14 mouse cellular contexts compared by ENCODE assay signal in the genomic region with DNA sequence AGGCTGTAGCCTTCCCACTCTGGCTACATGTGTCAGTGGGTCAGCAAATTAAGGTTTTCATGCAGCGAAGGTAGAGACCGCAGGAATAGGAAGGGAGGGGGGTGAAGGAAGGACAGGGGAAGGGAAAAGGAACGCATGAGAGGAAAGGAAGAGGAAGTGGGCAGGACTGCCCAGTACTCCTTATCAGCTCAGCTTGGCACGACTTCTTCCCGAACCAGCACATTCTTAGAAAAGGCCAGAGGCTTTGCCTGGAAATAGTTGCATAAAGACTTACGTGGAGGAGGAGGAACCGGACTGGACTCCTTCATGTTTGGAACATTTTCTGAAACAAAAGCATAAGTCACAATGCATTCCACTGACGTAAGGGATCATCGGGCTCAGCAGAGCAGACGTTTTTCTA.
DNase-seq lines count a peak whose midpoint lies in the region; ATAC-seq and TF ChIP-seq lines count a peak whose summit lies in the region.
"Had no signal": no experiment of that assay in that cellular context is flagged by ENCODE, and none has a peak within 500 bp of the region (broad histone marks: within the 10 kb centered on the region; RNA-seq: fewer than 3 reads in every experiment).

No protein-coding gene starts in this region.

- DNase-seq in liver, adult 2 months (ENCODE audit: extremely low read depth, low read depth, low spot score) = peak; percentile 14
- DNase-seq in liver, embryonic 11.5 days (ENCODE audit: low spot score) = no peak
- DNase-seq in liver, embryonic 13.5 days = no peak
- DNase-seq in frontal cortex, postnatal 25 days (ENCODE audit: low spot score in 2 of 2) = no peak
- no peak for DNase-seq in cerebellum, postnatal 10 days
- DNase-seq in cerebellum, adult 11-12 months = no peak
- DNase-seq: spleen, adult 18-20 months; thymus, postnatal 14 days had no signal

- WGBS in liver, adult 2 months = 25% methylated on average over 10 of the region's 10 CpGs
- 53% methylated on average over 10 of the region's 10 CpGs for WGBS in liver, embryonic 11.5 days
- 36% methylated on average over 10 of the region's 10 CpGs for WGBS in liver, embryonic 13.5 days (ENCODE audit: insufficient replicate concordance)

- no peak overlapping the region for H3K4me2 ChIP-seq in liver, embryonic 11.5 days
- H3K4me2 ChIP-seq in liver, embryonic 13.5 days = no peak overlapping the region
- H3K4me2 ChIP-seq: embryonic facial prominence, embryonic 12.5 days; hindbrain, embryonic 14.5 days; midbrain, embryonic 15.5 days; neural tube, embryonic 15.5 days had no signal

- 0 out of 2 replicates have a peak, but pooled peaks cover 2% of the 10 kb centered on the region for H3K36me3 ChIP-seq in liver, adult 2 months (ENCODE audit: control insufficient read depth, insufficient read depth, low read length)
- H3K36me3 ChIP-seq in liver, embryonic 11.5 days (ENCODE audit: control insufficient read depth, insufficient read depth, low read length) = peaks cover 4% of the 10 kb centered on the region; the same call in 1 of the 2 replicates
- peaks cover 12% of the 10 kb centered on the region; the same call in 1 of the 2 replicates for H3K36me3 ChIP-seq in liver, embryonic 13.5 days
- H3K36me3 ChIP-seq: midbrain, embryonic 15.5 days; neural tube, embryonic 15.5 days had no signal

- peaks cover 26% of the 10 kb centered on the region for H3K4me1 ChIP-seq in liver, adult 2 months (ENCODE audit: control insufficient read depth, insufficient read depth, low read length)
- peaks cover 19% of the 10 kb centered on the region for H3K4me1 ChIP-seq in liver, embryonic 11.5 days (replicated peaks; ENCODE audit: control insufficient read depth, insufficient read depth, low read length)
- H3K4me1 ChIP-seq in liver, embryonic 13.5 days (replicated peaks) = peaks cover 30% of the 10 kb centered on the region
- H3K4me1 ChIP-seq: midbrain, embryonic 15.5 days had no signal

- H3K9me3 ChIP-seq in liver, embryonic 11.5 days (ENCODE audit: control insufficient read depth, low read length) = no peaks in the 10 kb centered on the region
- no peaks in the 10 kb centered on the region for H3K9me3 ChIP-seq in liver, embryonic 13.5 days (replicated peaks)
- H3K9me3 ChIP-seq: embryonic facial prominence, embryonic 12.5 days; midbrain, embryonic 15.5 days; neural tube, embryonic 15.5 days had no signal

- TF ChIP-seq CTCF in liver, adult 2 months (IDR thresholded peaks at IDR 0.05; ENCODE audit: low read depth, low read length) = no peak

- H3K27ac ChIP-seq in liver, adult 2 months (replicated peaks; ENCODE audit: insufficient read depth, low read depth, low read length) = peak overlapping the region; percentile 63
- H3K27ac ChIP-seq in liver, embryonic 11.5 days (ENCODE audit: low read depth, low read length) = no peak overlapping the region
- H3K27ac ChIP-seq in liver, embryonic 13.5 days = peak overlapping the region; percentile 15
- H3K27ac ChIP-seq: embryonic facial prominence, embryonic 12.5 days; hindbrain, embryonic 14.5 days; midbrain, embryonic 15.5 days; neural tube, embryonic 15.5 days had no signal

- H3K9ac ChIP-seq in liver, adult 2 months (ENCODE audit: low read depth, low read length) = no peak overlapping the region
- no peak overlapping the region for H3K9ac ChIP-seq in liver, embryonic 11.5 days (ENCODE audit: low read depth, low read length)
- no peak overlapping the region for H3K9ac ChIP-seq in liver, embryonic 13.5 days
- H3K9ac ChIP-seq: embryonic facial prominence, embryonic 12.5 days; hindbrain, embryonic 14.5 days; midbrain, embryonic 15.5 days; neural tube, embryonic 15.5 days had no signal

- no peak overlapping the region for H3K4me3 ChIP-seq in liver, adult 2 months (ENCODE audit: insufficient read depth, low read depth, low read length)
- no peak overlapping the region for H3K4me3 ChIP-seq in liver, embryonic 11.5 days (ENCODE audit: low read depth, low read length)
- no peak overlapping the region for H3K4me3 ChIP-seq in liver, embryonic 13.5 days (replicated peaks)
- H3K4me3 ChIP-seq: embryonic facial prominence, embryonic 12.5 days; midbrain, embryonic 15.5 days; neural tube, embryonic 15.5 days had no signal

- no peak for TF ChIP-seq POLR2A in liver, adult 2 months (IDR thresholded peaks at IDR 0.05; ENCODE audit: extremely low read depth, insufficient read depth, low read length)

- H3K79me2 ChIP-seq in liver, adult 2 months (ENCODE audit: control insufficient read depth, insufficient read depth, low read length) = no peaks in the 10 kb centered on the region

- H3K27me3 ChIP-seq in liver, adult 2 months (ENCODE audit: control insufficient read depth, insufficient read depth, low read length) = no peaks in the 10 kb centered on the region
- no peaks in the 10 kb centered on the region for H3K27me3 ChIP-seq in liver, embryonic 11.5 days (replicated peaks; ENCODE audit: control insufficient read depth, insufficient read depth, low read length)
- H3K27me3 ChIP-seq in liver, embryonic 13.5 days = no peaks in the 10 kb centered on the region
- H3K27me3 ChIP-seq: embryonic facial prominence, embryonic 12.5 days; midbrain, embryonic 15.5 days; neural tube, embryonic 15.5 days had no signal

- no peak for ATAC-seq in liver, embryonic 11.5 days (replicated peaks; ENCODE audit: low FRiP score)
- 0 out of 2 replicates have a peak, but pooled peaks have one; percentile 24 for ATAC-seq in erythroblast, adult 5-6 weeks (replicated peaks; ENCODE audit: low FRiP score, poor library complexity, severe bottlenecking)
- no peak for ATAC-seq in liver, embryonic 13.5 days (ENCODE audit: low read depth)
- peak; percentile 37 for ATAC-seq in megakaryocyte, adult 5-6 weeks (ENCODE audit: poor library complexity, severe bottlenecking)
- ATAC-seq: midbrain, embryonic 15.5 days had no signal

Comparison
In these comparisons a context has a peak if more than half of its experiments do, and no peak if none do; other contexts are left out.
1. ATAC-seq: peak in erythroblast, adult 5-6 weeks (single experiment) and megakaryocyte, adult 5-6 weeks (single experiment); none in liver, embryonic 11.5 days (single experiment) and liver, embryonic 13.5 days (single experiment).